Mouse (Mus musculus) WW6 (cell line): ENCODE data around the gene Rap2a.

Experiments used
- DNase-seq: peaks from one replicate; pipeline ENCODE4 v3.0.0-alpha.2; 2013; ENCODE audit warnings: low read depth, low spot score

Rap2a gene

DNA sequence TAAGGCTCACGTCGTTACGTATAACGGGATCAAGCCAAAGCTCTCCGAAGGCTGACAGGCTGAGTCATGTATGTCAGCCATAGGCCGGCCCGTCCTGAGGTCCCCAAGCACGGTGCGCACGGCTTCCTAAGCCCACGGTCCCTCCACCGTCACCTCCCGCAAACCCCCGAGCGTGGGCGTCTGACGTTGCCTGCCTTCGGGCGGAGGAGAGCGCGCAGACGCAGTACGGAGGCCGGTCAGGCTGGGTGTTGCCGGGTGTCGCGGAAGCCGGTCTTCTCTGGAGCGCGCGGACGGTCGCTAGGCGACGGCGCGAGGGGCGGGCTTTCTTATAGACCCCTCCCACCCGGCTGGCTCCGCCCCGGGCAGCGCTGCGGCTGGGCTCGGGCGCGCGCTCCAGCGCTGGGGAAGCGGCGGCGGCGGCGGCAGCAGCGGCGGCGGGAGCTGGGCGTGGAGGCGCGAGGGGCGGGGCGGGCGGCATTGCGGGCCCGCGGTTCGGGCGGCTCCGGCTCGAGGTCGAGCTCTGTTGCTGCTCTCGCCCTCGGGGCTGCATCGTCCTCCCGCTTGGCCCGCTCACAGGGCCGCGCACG, at the start of gene Rap2a:
Rap2a (plus strand) TSS at position 463 of the 587 bp plus-strand sequence.
- peak; percentile 73 for DNase-seq

DNA sequence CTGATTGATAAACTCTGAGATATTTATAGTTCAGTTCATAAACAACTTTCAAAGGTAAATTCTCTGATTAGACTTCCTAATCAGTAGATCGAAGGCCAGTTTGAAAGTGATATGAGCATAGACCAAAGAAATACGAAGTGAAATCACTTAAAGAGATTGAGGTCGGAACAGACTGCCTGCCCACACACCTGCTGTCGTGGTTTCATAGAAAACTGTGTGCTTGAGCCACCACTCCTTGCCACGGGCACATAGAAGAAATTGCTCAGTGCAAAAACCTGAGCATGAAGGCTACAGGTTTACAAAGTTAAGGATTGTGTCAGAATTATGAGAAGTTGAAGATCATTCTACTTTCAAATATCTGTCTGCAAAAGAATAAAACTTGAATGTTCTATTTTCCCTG, 49.7 kb upstream of the Rap2a start:
- DNase-seq = no peak

DNA sequence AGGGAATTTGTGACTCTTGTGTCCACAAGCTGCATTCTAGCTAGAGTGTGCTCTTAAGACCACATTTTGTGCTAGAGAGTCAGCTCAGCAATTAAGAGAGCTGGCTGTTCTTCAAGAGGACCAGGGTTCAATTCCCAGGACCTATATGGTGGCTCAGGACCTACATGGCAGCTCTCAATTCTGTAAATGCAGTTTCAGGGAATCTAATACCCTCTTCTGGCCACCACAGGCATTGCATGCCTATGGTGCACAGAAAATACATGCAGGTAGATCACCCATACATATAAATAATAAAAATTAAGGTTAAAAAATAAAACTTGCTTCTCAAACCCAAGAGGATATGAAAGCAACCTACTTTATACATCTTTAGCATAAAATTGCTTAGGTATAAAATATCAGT, 45.5 kb upstream of the Rap2a start:
- DNase-seq = no peak

DNA sequence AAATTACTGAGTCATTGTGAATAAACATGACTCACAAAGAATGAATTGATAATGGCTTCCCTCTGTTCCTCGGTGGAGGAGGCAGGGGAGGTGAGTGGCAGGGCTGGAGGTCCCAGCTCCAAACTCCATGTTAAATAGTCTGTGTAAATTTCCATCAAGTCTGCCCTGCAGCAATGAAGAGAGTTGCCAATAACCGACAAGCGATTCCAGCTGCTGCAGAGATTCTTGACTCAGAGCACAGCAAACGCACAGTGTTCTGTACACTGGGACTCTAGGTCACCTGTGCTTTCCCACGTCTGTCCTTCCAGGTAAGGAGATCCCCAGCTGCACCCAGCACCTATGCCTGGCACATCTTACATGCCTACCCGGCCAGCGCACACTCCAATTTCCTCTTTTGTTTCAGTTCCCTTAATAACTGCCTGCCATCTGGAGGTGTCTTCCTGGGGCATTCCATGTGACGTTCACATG, 44.3 kb upstream of the Rap2a start:
- DNase-seq = no peak

DNA sequence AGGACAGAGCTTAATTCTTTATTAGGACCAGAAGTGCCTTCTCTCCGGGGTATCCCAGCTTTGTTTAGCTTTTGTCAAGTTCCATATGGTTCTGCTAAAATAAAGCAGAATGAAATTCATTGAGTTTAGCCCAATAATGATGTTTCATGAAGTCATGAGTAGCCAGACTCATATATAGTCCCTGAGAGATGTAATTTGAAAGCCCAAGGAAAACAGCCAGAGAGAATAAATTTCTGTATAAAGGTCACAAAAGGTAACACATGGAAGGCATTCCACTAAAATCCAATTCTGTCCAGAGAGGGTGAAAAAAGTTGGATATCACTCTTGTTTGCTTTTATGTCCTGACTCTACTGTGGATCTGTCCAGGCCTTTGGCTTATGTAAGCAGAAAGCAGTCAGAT, 43.4 kb upstream of the Rap2a start:
- DNase-seq = no peak

DNA sequence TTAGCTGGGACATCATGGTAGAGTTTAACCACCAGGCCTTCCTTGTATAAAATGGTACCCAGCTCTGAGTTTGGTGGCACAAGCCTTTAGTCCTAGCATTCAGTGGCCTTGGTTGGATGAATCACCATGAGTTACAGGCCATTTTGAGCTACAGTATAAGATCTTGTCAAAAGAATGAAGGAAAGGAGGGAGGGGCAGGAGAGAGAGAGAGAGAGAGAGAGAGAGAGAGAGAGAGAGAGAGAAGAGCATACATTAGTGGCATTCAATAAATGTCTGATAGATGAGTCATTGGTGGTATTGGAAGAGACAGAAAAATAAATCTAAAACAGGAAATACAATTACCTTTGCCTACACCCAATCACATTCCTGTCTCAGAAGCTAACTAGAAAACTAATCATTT, 37.5 kb upstream of the Rap2a start:
- no peak for DNase-seq

DNA sequence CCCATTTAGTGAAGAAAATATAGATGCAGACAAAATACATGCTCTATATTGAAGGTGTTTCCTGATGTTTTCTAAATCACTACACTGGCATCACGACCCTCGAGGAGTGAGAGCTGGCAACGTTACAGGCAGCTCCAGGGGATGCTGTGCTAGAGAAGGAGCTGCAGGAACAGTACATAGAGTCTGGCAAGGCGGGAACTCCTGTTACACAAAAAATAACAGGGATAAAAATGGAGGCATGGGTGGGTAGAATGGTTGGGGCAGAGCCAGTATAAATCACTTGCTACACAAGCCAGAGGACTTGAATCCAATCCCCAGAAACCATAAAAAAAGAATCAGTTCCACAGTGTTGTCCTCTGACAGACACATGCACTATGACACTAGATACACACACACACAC, 37.0 kb upstream of the Rap2a start:
- no peak for DNase-seq

DNA sequence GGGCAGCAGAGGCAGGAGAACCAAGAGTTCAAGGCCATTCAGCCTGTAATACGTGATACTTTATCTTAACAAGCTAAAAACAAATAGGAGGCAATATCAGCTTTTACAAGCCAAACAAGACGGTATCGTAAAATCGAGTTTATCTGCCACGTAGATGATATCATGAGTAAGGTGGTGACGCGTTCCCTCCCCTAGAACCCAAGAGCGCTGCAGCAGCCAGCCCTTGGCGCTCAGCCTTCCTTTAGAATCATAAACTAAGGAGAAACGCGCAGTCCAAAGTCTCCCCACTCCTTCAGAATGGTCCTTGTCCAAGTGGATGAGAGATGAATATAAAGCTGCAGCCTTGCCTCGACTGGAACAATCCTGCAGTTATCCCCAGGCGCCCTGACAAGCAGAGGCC, 36.4 kb upstream of the Rap2a start:
- DNase-seq = no peak

DNA sequence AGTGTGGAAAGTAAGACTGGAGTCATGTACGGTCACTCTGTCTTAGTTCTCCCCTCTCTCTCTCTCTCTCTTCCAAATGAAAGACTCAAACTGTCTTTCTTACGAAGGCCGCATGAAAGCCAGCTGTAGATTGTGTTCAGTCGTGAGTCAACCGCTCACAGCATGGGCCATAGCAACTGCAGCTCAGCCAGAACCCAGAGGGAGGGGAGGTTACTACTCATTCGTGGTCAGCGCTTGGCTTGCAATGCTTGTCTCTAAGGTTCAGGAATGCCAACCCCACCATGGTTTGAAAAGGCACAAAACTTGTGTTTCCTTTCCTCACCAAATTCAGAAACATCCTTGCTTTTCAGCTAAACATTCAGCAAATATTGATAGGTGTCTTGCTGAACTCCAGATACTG, 24.0 kb upstream of the Rap2a start:
- no peak for DNase-seq

DNA sequence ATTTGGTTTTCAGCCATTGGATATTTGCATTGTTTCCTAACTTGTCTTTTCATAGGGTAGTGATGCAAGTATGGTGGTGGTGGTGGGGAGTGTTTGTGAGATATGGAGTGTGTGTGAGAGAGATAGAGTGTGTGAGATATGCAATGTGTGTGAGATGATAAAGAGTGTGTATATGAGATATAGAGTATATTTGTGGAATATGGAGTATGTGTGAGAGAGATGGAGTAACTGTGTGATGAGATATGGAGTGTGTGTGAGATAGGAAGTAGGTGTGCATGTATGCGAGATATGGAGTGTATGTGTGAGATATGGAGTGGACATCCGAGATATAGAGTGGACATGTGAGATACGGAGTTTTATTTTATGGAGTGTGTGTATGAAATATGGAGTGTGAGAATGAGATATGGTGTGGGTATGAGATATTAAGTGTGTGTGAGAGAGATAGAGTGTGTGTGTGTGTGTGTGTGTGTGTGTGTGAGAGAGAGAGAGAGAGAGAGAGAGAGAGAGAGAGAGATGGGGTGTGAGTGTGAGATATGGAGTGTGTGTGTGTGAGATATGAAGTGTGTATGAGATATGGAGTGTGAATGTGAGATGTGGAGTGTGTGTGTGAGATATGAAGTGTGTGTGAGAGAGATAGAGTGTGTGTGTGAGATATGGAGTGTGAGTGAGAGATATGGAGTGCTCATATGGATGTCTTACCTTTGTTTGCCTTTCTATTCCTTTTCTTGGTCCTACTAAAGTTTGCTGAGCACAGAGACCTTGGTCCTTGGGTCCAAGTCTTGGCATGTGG, 14.1 kb upstream of the Rap2a start:
- no peak for DNase-seq

DNA sequence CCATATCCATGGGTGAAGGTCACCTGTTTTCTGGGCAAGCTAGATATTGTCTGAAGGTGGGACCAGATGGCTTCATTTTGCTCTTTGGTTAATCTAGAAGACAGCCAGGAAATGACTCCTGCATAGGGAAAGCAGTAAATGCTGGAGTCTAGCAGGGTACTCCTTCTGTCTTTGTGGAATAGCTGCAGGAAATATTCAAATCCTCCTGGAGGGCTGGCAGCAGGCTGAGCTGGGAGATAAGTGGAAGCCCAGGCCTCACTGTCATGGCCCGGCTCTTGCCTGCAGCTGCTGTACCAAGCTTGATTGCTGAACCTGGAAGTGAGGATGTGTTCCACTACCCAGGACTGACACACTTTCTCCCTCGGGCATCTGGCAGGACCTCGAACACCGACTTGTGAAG, 11.4 kb upstream of the Rap2a start:
- DNase-seq = no peak

DNA sequence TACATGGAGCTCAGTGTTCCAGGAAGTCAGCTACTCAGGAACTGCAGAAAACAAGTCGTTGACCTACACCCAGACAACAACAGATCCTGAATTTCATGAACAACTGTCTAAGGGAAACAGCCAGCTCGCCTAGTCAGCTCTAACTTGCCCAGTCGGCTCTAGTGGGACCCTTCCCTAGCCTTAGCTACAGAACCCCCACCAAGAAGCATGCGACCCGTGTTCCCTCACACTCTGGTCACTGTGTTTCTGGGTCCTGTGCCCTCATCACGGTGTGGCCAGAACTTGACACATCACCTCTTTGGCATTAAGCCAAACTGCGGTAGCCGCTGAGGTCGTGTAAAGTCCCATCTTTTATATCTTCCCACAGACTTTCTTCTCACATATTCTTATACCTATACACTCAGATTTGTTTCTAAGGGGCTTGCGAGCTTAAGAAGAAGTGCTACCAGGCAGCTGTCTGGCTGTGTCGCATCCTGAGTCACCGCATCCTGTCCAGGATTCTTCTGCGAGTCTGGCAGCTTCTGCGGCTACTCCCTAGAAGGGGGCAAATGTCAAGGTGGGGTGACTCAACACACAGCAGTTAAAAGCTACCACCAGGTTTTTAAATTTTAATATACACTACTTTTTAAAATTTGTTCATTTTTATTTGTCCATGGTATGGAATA, 9.0 kb upstream of the Rap2a start:
- no peak for DNase-seq

DNA sequence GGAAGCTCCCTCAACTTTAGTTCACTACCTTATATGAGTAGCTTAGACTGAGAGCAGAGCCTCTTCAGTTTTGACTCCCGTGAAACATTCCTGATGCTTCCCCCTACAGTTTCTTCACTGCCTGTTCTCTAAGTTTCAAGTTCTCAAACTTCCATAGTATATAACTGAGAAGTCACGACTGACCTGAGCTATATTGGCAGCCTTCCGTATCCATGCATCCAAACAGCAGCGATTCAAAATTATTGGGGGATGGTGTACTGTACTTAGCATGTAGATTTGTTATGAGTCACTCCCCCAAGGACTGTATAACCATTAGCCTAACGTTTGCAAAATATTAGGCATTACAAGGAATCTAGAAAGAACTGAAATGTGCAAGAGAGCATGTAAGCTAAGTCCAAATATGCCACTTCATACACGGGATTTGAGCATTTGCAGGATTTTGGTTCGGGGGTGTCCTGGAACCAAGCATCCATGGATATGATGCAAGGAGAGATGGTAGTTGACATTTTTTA, 2.0 kb upstream of the Rap2a start:
- no peak for DNase-seq

DNA sequence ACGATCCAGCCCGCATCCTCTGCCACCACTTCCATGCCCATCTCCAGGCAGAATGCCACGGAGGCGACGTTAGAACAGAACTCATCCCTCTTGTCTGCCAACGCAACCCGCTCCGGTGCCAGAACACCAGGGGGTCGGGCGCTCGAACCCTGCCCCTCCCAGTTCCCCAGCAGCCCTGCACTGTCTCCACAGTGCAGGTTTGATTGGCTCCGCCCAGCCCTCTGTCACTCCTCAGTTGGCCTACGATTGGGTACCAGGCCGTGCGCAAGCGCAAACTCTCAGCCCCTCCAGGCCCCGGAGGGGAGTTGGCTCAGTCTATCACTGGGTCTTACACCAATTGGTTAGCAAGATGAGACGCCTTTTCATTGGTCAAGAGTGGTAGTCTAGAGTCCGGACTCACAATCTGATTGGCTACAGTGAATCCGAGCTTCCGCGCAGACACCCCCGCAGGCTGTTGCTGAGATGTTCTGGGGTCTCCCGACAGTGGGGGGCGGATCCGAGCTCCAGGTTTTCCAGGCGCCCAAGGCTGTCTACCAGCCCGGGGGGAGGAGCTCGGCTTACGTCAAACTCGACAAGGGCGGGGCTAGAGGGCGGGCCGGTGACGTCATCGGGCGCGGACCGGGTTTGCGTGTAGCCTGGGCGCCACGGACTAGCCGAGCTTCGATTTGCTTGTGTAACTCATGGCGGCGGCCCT, 809 bp upstream of the Rap2a start:
- DNase-seq = peak; percentile 93

DNA sequence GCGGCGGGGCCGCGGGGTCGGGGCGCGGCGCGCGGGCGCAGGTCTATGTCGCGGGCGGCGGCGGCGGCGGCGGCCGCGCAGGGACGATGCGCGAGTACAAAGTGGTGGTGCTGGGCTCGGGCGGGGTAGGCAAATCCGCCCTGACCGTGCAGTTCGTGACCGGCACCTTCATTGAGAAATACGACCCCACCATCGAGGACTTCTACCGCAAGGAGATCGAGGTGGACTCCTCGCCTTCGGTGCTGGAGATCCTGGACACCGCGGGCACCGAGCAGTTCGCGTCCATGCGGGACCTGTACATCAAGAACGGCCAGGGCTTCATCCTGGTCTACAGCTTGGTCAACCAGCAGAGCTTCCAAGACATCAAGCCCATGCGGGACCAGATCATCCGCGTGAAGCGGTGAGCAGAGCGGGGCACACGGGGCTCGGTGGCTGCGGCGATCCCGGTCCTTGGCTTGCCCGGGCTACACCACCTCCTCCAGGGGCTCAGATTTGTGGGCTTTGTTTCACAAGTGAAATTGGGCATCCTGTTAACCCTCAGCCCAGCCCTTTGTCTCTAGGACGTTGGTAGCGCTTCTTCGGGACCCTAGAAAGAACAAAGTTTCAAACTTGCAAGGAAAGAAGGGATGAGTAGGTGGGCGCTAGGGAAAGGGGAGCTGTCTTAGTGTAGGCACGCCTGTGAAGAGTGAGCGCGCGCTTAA, 547 bp downstream of the Rap2a start:
- no peak for DNase-seq

DNA sequence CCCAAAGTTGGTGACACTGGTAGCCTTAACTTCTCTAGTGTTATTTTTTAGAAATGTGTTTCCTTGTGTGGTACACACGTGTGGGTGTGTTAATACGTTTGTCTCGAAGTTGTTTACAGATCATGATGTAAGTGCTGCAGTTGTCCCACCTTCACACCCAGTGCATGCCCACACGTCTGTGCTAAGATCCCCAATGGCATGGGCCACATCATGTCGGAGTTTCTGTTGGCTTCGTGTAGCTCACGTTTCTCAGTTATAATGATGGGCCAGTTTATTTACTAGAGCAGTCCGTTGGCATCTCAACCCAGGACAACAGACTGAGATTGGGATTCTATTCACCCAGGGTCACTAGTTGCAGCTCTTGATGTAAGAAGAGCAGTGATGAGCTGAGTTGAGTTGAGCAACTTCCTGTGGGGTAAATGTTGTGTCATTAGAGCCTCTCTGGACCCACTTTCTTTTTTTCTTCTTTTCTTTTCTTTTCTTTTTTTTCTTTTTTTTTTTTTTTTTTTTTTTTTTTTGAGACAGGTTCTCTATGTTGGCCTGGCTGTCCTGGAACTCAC, 2.2 kb downstream of the Rap2a start:
- no peak for DNase-seq

DNA sequence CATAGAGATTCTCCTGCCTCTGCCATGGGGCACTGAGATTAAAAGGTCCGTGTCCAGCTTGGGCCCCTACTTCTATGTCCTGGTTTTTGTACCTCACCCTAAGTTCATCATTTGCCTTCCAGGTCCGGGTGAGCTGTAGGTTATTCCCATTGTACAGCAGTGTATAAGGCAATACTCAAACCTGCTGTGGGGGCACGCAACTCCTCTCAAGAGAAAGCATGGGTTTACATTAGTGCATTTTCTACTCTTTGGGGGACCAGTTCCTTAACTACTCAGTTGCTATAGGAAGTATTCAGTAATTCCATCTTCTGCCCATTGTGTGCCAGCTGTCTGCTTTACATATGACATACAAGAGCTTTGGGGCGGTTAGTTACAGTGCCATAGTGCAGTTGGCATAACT, 2.7 kb downstream of the Rap2a start:
- no peak for DNase-seq

DNA sequence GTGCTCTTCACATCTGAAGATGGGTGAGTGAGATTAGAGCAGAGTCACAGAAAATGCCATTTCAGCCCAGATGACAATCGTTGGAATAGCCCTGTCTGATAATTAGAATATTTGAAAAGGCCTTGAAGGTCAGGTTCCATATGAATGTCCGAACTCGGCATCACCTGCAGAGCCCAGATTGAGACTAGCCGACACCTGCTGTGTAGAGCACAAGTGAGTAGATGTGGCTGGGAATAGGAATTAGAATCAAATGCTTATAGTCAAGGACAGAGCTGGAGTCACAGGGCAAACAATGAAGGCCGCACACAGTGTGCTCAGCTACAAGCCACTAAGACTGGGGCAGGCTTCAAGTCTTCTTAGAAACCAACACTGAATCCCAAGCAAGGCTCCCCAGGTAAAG, 6.3 kb downstream of the Rap2a start:
- no peak for DNase-seq

DNA sequence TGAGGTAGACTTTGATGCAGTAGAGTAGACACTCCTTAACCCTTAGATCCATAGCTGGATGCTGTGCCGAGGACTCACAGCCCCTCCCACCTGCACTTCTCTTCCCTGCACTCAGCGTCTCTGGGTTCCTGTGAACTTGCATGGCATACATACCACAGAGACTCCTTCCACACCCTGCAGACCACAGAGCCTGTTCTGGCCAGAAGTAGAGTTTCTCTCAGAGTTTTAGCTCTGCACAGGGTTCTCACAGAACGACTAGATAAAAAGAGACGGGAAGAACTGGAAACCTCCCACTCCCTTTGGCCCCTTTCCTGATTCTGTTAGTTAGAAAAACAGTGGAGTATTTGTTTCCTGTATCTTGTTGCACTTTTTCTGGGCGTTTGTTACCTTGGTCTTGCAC, 18.0 kb downstream of the Rap2a start:
- DNase-seq = no peak

DNA sequence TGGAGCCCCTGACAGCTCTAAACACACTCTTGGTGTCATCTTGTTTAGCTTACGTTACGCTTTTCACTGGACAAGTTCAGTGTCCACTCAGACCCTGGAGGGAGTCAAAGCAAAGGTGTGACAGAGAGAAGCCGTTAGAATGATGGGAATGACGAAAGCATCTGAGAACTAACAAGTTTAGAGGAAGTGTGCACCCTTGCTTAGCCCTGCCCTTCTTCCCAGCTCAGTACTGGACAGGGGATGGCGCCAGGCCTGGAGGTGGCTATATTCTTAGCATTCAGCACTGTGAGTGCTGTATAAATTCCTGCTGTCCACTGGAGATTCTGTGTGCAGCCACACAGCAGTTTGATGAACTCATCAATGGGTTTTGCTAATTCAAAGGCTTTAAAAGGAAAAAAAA, 18.6 kb downstream of the Rap2a start:
- no peak for DNase-seq

DNA sequence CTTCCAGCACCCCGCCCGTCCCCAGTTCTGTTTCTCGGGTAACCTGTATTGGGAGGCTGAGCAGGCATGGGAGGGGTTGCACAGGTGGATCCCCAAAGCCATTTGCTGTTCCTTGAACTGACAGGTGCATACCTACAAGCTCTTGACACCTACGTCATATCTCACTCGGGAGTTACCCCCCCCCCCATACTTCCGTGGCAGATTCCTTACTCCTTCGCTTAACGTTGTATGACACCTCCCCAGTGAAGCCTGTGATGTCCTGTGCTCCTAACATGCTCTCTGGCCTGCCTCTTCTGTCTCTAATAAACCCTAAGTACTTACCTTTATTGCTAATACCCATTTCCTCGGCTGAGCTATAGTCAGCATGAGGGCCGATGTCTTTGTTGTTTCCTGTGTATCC, 20.9 kb downstream of the Rap2a start:
- DNase-seq = no peak
